Mouse (Mus musculus): ENCODE results near the gene Agtr1b.

GRCm38 (mm10) chr3:20334681-20335080 lies 32.3 kb downstream of the Agtr1b start:
- TF ChIP-seq CTCF (IDR thresholded peaks at IDR 0.05; ENCODE audit: low read depth) (peak; percentile 33; the same call in 1 of the 2 replicates), EP300 (IDR thresholded peaks at IDR 0.05; ENCODE audit: low read depth) (no peak)

Measured in liver, embryonic 14.5 days (tissue).